Mouse (Mus musculus) adipocyte (in vitro differentiated cells): Measurements from ENCODE around the gene Pcgf3.
"Not testable (repeated sequence)": the region's sequence is repeated elsewhere in the genome, so short reads cannot be mapped to it uniquely, and the experiment has no call there.

Experiments used
- DNase-seq: peaks from one replicate; pipeline ENCODE4 v3.0.0-alpha.2; 2016; ENCODE audit warnings: low spot score

The Pcgf3 gene

GRCm38 (mm10) chr5:108469617-108470016, 8.6 kb downstream of the Pcgf3 start:
- DNase-seq = no peak

GRCm38 (mm10) chr5:108473737-108474136, 12.7 kb downstream of the Pcgf3 start:
- no peak for DNase-seq

GRCm38 (mm10) chr5:108475977-108476376, 14.9 kb downstream of the Pcgf3 start:
- DNase-seq = no peak

GRCm38 (mm10) chr5:108483006-108483405, 22.0 kb downstream of the Pcgf3 start:
- no peak for DNase-seq

GRCm38 (mm10) chr5:108485239-108485638, 24.2 kb downstream of the Pcgf3 start:
- DNase-seq = peak; percentile 50

- DNase-seq = not testable (repeated sequence)
These were observed 25.1 kb downstream of the Pcgf3 start for GRCm38 (mm10) chr5:108486148-108486547.

GRCm38 (mm10) chr5:108501573-108501972, 40.5 kb downstream of the Pcgf3 start:
- no peak for DNase-seq

- no peak for DNase-seq
These were observed 41.3 kb downstream of the Pcgf3 start for GRCm38 (mm10) chr5:108502286-108502685.

- DNase-seq = peak; percentile 30
These were observed 54.7 kb downstream of the Pcgf3 start for GRCm38 (mm10) chr5:108515581-108516361.

- no peak for DNase-seq
These were observed 55.6 kb downstream of the Pcgf3 start for GRCm38 (mm10) chr5:108516655-108517054.

- DNase-seq = no peak
These were observed 57.3 kb downstream of the Pcgf3 start for GRCm38 (mm10) chr5:108518106-108518885.

- no peak for DNase-seq
These were observed 57.9 kb downstream of the Pcgf3 start for GRCm38 (mm10) chr5:108518951-108519350.

GRCm38 (mm10) chr5:108520153-108520552, 59.1 kb downstream of the Pcgf3 start:
- DNase-seq = no peak

GRCm38 (mm10) chr5:108521016-108521415, 60.0 kb downstream of the Pcgf3 start:
- no peak for DNase-seq

- DNase-seq = no peak
These were observed 60.9 kb downstream of the Pcgf3 start for GRCm38 (mm10) chr5:108521896-108522295.

GRCm38 (mm10) chr5:108522597-108522996, 61.6 kb downstream of the Pcgf3 start:
- no peak for DNase-seq

- DNase-seq = no peak
These were observed 73.2 kb downstream of the Pcgf3 start for GRCm38 (mm10) chr5:108534188-108534587.

- no peak for DNase-seq
These were observed 82.7 kb downstream of the Pcgf3 start for GRCm38 (mm10) chr5:108543516-108544291.

- DNase-seq = no peak
These were observed 86.6 kb downstream of the Pcgf3 start for GRCm38 (mm10) chr5:108547636-108548035.

- no peak for DNase-seq
These were observed 88.1 kb downstream of the Pcgf3 start for GRCm38 (mm10) chr5:108549137-108549488.

- DNase-seq = peak; percentile 60
These were observed 88.6 kb downstream of the Pcgf3 start, which contains the start of gene Cplx1 for GRCm38 (mm10) chr5:108549489-108550206. Gene Cplx1, minus strand, starts transcription at chr5:108550024.

- no peak for DNase-seq
These were observed 89.2 kb downstream of the Pcgf3 start for GRCm38 (mm10) chr5:108550207-108550594.
